Mouse (Mus musculus) cortical plate, adult 2 months (tissue): ENCODE data around the gene E130116L18Rik. TPM values are rescaled to one million over a fixed set of nuclear protein-coding genes. Genes with fewer than 3 reads are reported as not detected.
"Not testable (repeated sequence)": the region's sequence is repeated elsewhere in the genome, so short reads cannot be mapped to it uniquely, and the experiment has no call there.

Experiments used
- H3K27ac ChIP-seq: fragments of 200-500 bp; 2 replicates; pipeline ENCODE4 v1.5.1; 2012; ENCODE audit warnings: low read length, control low read depth, inconsistent platforms; ENCODE audit not compliant: insufficient read depth
- H3K4me1 ChIP-seq: fragments of 200-500 bp; 2 replicates; pipeline ENCODE4 v1.6.1; 2011; ENCODE audit warnings: low read length; ENCODE audit not compliant: control insufficient read depth, insufficient read depth
- H3K4me3 ChIP-seq: fragments of 200-500 bp; 2 replicates; pipeline ENCODE4 v1.5.1; 2011; ENCODE audit warnings: mild to moderate bottlenecking, low read length, control low read depth; ENCODE audit not compliant: insufficient read depth
- CTCF ChIP-seq: fragments of 200-500 bp; IDR thresholded peaks from 2 replicates; pipeline ENCODE4 v1.5.1; 2011; ENCODE audit warnings: mild to moderate bottlenecking, control low read depth, low read length; ENCODE audit not compliant: insufficient read depth; ENCODE audit errors: extremely low read depth
- POLR2A ChIP-seq: fragments of 200-500 bp; IDR thresholded peaks from 2 replicates; pipeline ENCODE4 v1.6.1; 2011; ENCODE audit warnings: mild to moderate bottlenecking, low read length, control low read depth; ENCODE audit not compliant: insufficient read depth; ENCODE audit errors: extremely low read depth
- polyA plus RNA-seq: library from polyadenylated mRNA; depleted of rRNA; stranded (reverse); fragments of >200 nt; gene quantifications from 2 replicates; pipeline ENCODE4 v1.2.3, GENCODE M21; 2012; rRNA removed

The E130116L18Rik gene
- polyA plus RNA-seq, 1 experiment, result not detected

- no peak overlapping the region for H3K4me3 ChIP-seq
- no peak for TF ChIP-seq CTCF
- no peak for TF ChIP-seq POLR2A
- H3K4me1 ChIP-seq, result no peaks in the 10 kb centered on the region
- H3K27ac ChIP-seq, result no peak overlapping the region
Measured at GRCm38 (mm10) chr5:25184594-25184993, 38.4 kb downstream of the E130116L18Rik start.

GRCm38 (mm10) chr5:25183595-25183994 is 39.4 kb downstream of the E130116L18Rik start:
- no peak overlapping the region for H3K4me3 ChIP-seq
- TF ChIP-seq POLR2A (no peak), CTCF (no peak)
- no peaks in the 10 kb centered on the region for H3K4me1 ChIP-seq
- H3K27ac ChIP-seq, result no peak overlapping the region

- no peak for TF ChIP-seq POLR2A
- TF ChIP-seq CTCF, result no peak
- no peak within 1 kb of the TSS for H3K4me3 ChIP-seq
- H3K4me1 ChIP-seq, result no peaks in the 10 kb centered on the region
- H3K27ac ChIP-seq, result no peak within 1 kb of the TSS
Measured at GRCm38 (mm10) chr5:25181004-25181531, 41.9 kb downstream of the E130116L18Rik start, which contains the start of gene Galntl5. Gene Galntl5 (plus strand): TSS chr5:25181460.

GRCm38 (mm10) chr5:25179936-25180488 is 42.9 kb downstream of the E130116L18Rik start:
- H3K4me3 ChIP-seq, result no peak overlapping the region
- H3K27ac ChIP-seq, result no peak overlapping the region
- TF ChIP-seq POLR2A (no peak), CTCF (no peak)
- H3K4me1 ChIP-seq, result no peaks in the 10 kb centered on the region

- Histone ChIP-seq H3K4me3 (no peak overlapping the region), H3K4me1 (no peaks in the 10 kb centered on the region), H3K27ac (no peak overlapping the region)
- TF ChIP-seq POLR2A, result no peak
- no peak for TF ChIP-seq CTCF
Measured at GRCm38 (mm10) chr5:25179284-25179683, 43.7 kb downstream of the E130116L18Rik start.

- H3K4me3 ChIP-seq, H3K4me1 ChIP-seq, H3K27ac ChIP-seq: not testable (repeated sequence)
Measured at GRCm38 (mm10) chr5:25178543-25178942, 44.4 kb downstream of the E130116L18Rik start.

GRCm38 (mm10) chr5:25177937-25178336 is 45.0 kb downstream of the E130116L18Rik start:
- not testable (repeated sequence) for H3K4me3 ChIP-seq, H3K4me1 ChIP-seq, H3K27ac ChIP-seq

Other genes starting within 250 kb of the E130116L18Rik start
- 103 and 117 TPM in 2 replicates for gene Prkag2, start 122.5 kb downstream of the E130116L18Rik start, polyA plus RNA-seq
- gene Galntl5, start 41.7 kb downstream of the E130116L18Rik start, polyA plus RNA-seq, result not detected in 2 replicates
- 44.5 and 44.6 TPM in 2 replicates for gene Galnt11, start 1.2 kb downstream of the E130116L18Rik start, polyA plus RNA-seq